Mouse (Mus musculus) CH12.LX (cell line): ENCODE measurements around the gene Cd37. TPM values are rescaled to one million over a fixed set of nuclear protein-coding genes. Genes with fewer than 3 reads are reported as not detected.

Source experiments
- DNase-seq: peaks from one replicate; pipeline ENCODE4 v3.0.0-alpha.2; 2013; ENCODE audit errors: extremely low read depth
- H3K27ac ChIP-seq: 2 replicates; pipeline ENCODE4 v1.5.1; 2012; ENCODE audit warnings: low read depth, mild to moderate bottlenecking, control low read depth, moderate library complexity; ENCODE audit not compliant: insufficient read depth
- H3K27me3 ChIP-seq: replicated peaks from 2 replicates; pipeline ENCODE3; 2012; ENCODE audit warnings: inconsistent platforms
- H3K36me3 ChIP-seq, 2 experiments: replicated peaks in 1 of 2; 2 replicates each; pipeline versions ENCODE3 to v1.6.1; 2012; ENCODE audit warnings: inconsistent platforms in 1 of 2, low read length in 1 of 2, mild to moderate bottlenecking in 1 of 2, mixed read lengths in 1 of 2, moderate library complexity in 1 of 2; ENCODE audit not compliant: control insufficient read depth in 1 of 2, insufficient read depth in 1 of 2
- H3K4me1 ChIP-seq, 2 experiments: 2 replicates each; pipeline ENCODE4 v1.6.1; 2012; ENCODE audit warnings: inconsistent platforms in 1 of 2, moderate library complexity in 1 of 2; ENCODE audit not compliant: insufficient read depth in 2 of 2, control insufficient read depth in 1 of 2
- H3K4me2 ChIP-seq: 2 replicates; pipeline ENCODE4 v1.6.1; 2012; ENCODE audit warnings: low read depth, mild to moderate bottlenecking, control low read depth; ENCODE audit not compliant: poor library complexity, insufficient read depth, severe bottlenecking
- H3K4me3 ChIP-seq, 3 experiments: fragments of 150-350 bp in 1 of 3; sonication (generic) in 1 of 3; replicated peaks in 1 of 3; 2 replicates each; pipeline versions ENCODE3 to v1.5.1; 2011 to 2012; ENCODE audit warnings: low read depth in 2 of 3, low read length in 2 of 3, mild to moderate bottlenecking in 2 of 3, moderate library complexity in 2 of 3, control low read depth in 1 of 3, improper control_type of control experiment in 1 of 3, inconsistent platforms in 1 of 3, mixed read lengths in 1 of 3; ENCODE audit not compliant: poor library complexity in 1 of 3
- H3K79me2 ChIP-seq: replicated peaks from 2 replicates; pipeline ENCODE4 v1.6.1; 2012; ENCODE audit warnings: mild to moderate bottlenecking, moderate library complexity; ENCODE audit not compliant: control insufficient read depth, poor library complexity, insufficient read depth, severe bottlenecking; ENCODE audit errors: extremely low read depth
- H3K9ac ChIP-seq: 2 replicates; pipeline ENCODE4 v1.6.1; 2012; ENCODE audit warnings: low read depth, mild to moderate bottlenecking, control low read depth, moderate library complexity; ENCODE audit not compliant: insufficient read depth
- H3K9me3 ChIP-seq: replicated peaks from 2 replicates; pipeline ENCODE3; 2012; ENCODE audit warnings: low read length, inconsistent platforms, mixed read lengths
- CHD1 ChIP-seq: IDR thresholded peaks from 2 replicates; pipeline ENCODE4 v1.6.1; 2012; ENCODE audit warnings: low read depth, low read length, improper control_type of control experiment, inconsistent platforms
- CTCF ChIP-seq, 2 experiments: IDR thresholded peaks in 1 of 2; conservative IDR thresholded peaks in 1 of 2; 2 replicates each; pipeline ENCODE4 v1.5.1; 2011 to 2012; ENCODE audit warnings: low read depth in 2 of 2, low read length in 2 of 2, improper control_type of control experiment in 1 of 2, inconsistent platforms in 1 of 2, mild to moderate bottlenecking in 1 of 2, moderate library complexity in 1 of 2
- EP300 ChIP-seq: IDR thresholded peaks from 2 replicates; pipeline ENCODE4 v1.6.1; 2011; ENCODE audit warnings: low read length, improper control_type of control experiment
- ETS1 ChIP-seq: conservative IDR thresholded peaks from 2 replicates; pipeline ENCODE4 v1.6.1; 2012; ENCODE audit warnings: low read depth, mild to moderate bottlenecking, inconsistent platforms, low read length, improper control_type of control experiment, moderate library complexity
- HCFC1 ChIP-seq: IDR thresholded peaks from 2 replicates; pipeline ENCODE4 v1.6.1; 2012; ENCODE audit warnings: low read depth, mild to moderate bottlenecking, inconsistent platforms, low read length, improper control_type of control experiment
- IRF4 ChIP-seq: IDR thresholded peaks from 2 replicates; pipeline ENCODE4 v1.6.1; 2014; ENCODE audit warnings: low read depth, mild to moderate bottlenecking, inconsistent platforms, low read length, improper control_type of control experiment
- JUND ChIP-seq: conservative IDR thresholded peaks from 2 replicates; pipeline ENCODE4 v1.6.1; 2011; ENCODE audit warnings: low read depth, low read length, improper control_type of control experiment
- MAFK ChIP-seq: IDR thresholded peaks from 2 replicates; pipeline ENCODE4 v1.6.1; 2011; ENCODE audit warnings: low read length, improper control_type of control experiment; ENCODE audit not compliant: insufficient replicate concordance
- MEF2A ChIP-seq: IDR thresholded peaks from 2 replicates; pipeline ENCODE4 v1.6.1; 2014; ENCODE audit warnings: low read depth, mild to moderate bottlenecking, inconsistent platforms, low read length, improper control_type of control experiment, borderline replicate concordance
- NELFE ChIP-seq: IDR thresholded peaks from 2 replicates; pipeline ENCODE4 v1.6.1; 2011; ENCODE audit warnings: low read depth, low read length, improper control_type of control experiment
- NRF1 ChIP-seq: IDR thresholded peaks from 2 replicates; pipeline ENCODE4 v1.6.1; 2014; ENCODE audit warnings: low read depth, mild to moderate bottlenecking, inconsistent platforms, low read length, improper control_type of control experiment, moderate library complexity
- POLR2AphosphoS2 ChIP-seq: IDR thresholded peaks from 2 replicates; pipeline ENCODE4 v1.6.1; 2011; ENCODE audit warnings: low read depth, low read length, improper control_type of control experiment
- SIN3A ChIP-seq: IDR thresholded peaks from 2 replicates; pipeline ENCODE4 v1.6.1; 2012; ENCODE audit warnings: low read length, improper control_type of control experiment, inconsistent platforms
- SMC3 ChIP-seq: IDR thresholded peaks from 2 replicates; pipeline ENCODE4 v1.6.1; 2011; ENCODE audit warnings: low read depth, low read length, improper control_type of control experiment
- TBP ChIP-seq: conservative IDR thresholded peaks from 2 replicates; pipeline ENCODE4 v1.6.1; 2011; ENCODE audit warnings: low read depth, low read length, improper control_type of control experiment
- TCF12 ChIP-seq: IDR thresholded peaks from 2 replicates; pipeline ENCODE4 v1.6.1; 2014; ENCODE audit warnings: low read depth, mild to moderate bottlenecking, inconsistent platforms, low read length, improper control_type of control experiment
- UBTF ChIP-seq: IDR thresholded peaks from 2 replicates; pipeline ENCODE4 v1.6.1; 2012; ENCODE audit warnings: low read depth, mild to moderate bottlenecking, inconsistent platforms, low read length, improper control_type of control experiment, moderate library complexity
- ZMIZ1 ChIP-seq: IDR thresholded peaks from 2 replicates; pipeline ENCODE4 v1.6.1; 2012; ENCODE audit warnings: low read depth, mild to moderate bottlenecking, inconsistent platforms, low read length, improper control_type of control experiment
- dilution Hi-C: fragments of 300-500 bp; cut with MboI; formaldehyde crosslinking; loops from 2 replicates; pipeline ENCODE4 v1.14.3; 2020; ENCODE audit warnings: low sequenced_read_pairs; ENCODE audit not compliant: extremely low pct_unique_long_range_greater_than_20kb, extremely low pct_ligation_motif_present
- in situ Hi-C: fragments of 300-500 bp; cut with MboI; formaldehyde crosslinking; loops from 3 replicates; pipeline ENCODE4 v1.14.3; 2019; ENCODE audit warnings: low sequenced_read_pairs, low pct_ligation_motif_present, low pct_unique_long_range_greater_than_20kb, mixed read lengths
- polyA plus RNA-seq: library from polyadenylated mRNA; unstranded; fragments of >175 nt; gene quantifications from 2 replicates; pipeline ENCODE4 v1.2.1, GENCODE M21; 2012; ENCODE audit warnings: low read depth; ENCODE audit not compliant: insufficient read length
- total RNA-seq, 2 experiments: library from RNA; depleted of rRNA; stranded (reverse); fragments of 300-350 nt in 1 of 2; fragments of >200 nt in 1 of 2; gene quantifications; 2 replicates each; pipeline ENCODE4 v1.2.3; 2012 to 2014

Gene Cd37
- total and polyA plus RNA-seq, 3 experiments: 73.8 to 437 (median 91.1) TPM

DNA sequence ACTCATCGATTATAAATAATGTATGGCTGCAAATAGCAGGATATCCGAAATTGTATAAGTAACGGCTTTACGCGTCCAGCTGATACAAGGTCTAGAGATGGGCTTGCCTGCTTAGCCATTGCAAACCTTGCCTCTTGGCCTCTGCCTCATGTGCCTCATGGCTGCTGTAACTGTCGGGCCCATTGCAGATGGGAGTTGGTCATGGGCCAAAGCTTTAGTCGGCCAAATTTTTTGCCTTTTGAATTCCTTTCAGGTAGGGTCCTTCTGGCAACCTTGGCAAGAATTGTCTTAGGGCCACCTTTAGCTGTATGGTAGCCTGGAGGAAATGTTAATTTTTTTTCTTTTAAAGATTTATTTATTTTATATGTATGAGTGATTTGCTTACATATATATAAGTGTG, 14.1 kb downstream of the Cd37 start:
- H3K27ac ChIP-seq: no peak overlapping the region
- H3K27me3 ChIP-seq: no peaks in the 10 kb centered on the region
- DNase-seq: no peak

DNA sequence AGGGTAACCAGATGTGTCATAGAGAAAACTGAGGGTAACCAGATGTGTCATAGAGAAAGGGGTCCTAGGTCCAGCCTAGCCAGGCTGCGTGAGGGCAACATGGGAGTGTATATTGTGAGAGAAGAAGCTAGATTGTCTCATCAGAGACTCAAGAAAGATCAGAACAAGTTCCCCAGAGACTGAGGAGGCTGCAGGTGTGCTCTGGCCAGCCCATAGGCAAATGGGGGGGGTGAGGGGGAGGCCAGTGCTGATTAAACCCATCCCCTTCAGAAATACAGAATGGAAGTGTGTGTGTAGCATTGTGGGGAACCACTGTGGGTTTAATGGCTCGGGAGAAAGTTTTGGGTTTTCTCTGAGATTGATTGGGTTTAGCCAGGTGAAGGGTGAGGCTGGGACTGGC, 17.2 kb downstream of the Cd37 start:
- Histone ChIP-seq H3K27ac (no peak overlapping the region), H3K4me1 (peaks cover 18 to 56% of the 10 kb centered on the region in 2 experiments), H3K4me2 (peak overlapping the region; percentile 26; the same call in 1 of the 2 replicates), H3K79me2 (no peaks in the 10 kb centered on the region), H3K9me3 (peaks cover 5% of the 10 kb centered on the region), H3K4me3 (no peak overlapping the region), H3K36me3 (peaks cover 0 to 2% of the 10 kb centered on the region in 2 experiments), H3K9ac (no peak overlapping the region), H3K27me3 (no peaks in the 10 kb centered on the region)
- in situ Hi-C loops: no loop called here
- dilution Hi-C loops: no loop called here
- DNase-seq: peak; percentile 76
- TF ChIP-seq UBTF (no peak), TBP (0 out of 2 replicates have a peak, but pooled peaks have one; percentile 25), MAFK (0 out of 2 replicates have a peak, but pooled peaks have one; percentile 47), EP300 (peak; percentile 66; the same call in 1 of the 2 replicates), NRF1 (0 out of 2 replicates have a peak, but pooled peaks have one; percentile 17), IRF4 (0 out of 2 replicates have a peak, but pooled peaks have one; percentile 16), CHD1 (no peak), ETS1 (peak; percentile 35), TCF12 (peak; percentile 75)

More for the DNA sequence above, 14.1 kb downstream of the Cd37 start:
- H3K9ac ChIP-seq: no peak overlapping the region
- peaks cover 0 to 9% of the 10 kb centered on the region in 2 experiments for H3K36me3 ChIP-seq
- no peak overlapping the region for H3K4me2 ChIP-seq
- no peaks in the 10 kb centered on the region for H3K79me2 ChIP-seq
- TF ChIP-seq MAFK: no peak
- TF ChIP-seq CTCF (conservative IDR thresholded peaks at IDR 0.05 in 1 of 2, IDR thresholded peaks at IDR 0.05 in 1 of 2; ENCODE audit: low read depth in 2 of 2, low read length in 2 of 2): no peak
- no peak for TF ChIP-seq SIN3A
- TF ChIP-seq POLR2AphosphoS2: no peak
- no peak for TF ChIP-seq NELFE
- no peak for TF ChIP-seq TBP
- no peak for TF ChIP-seq ZMIZ1
- no peak for TF ChIP-seq JUND
- TF ChIP-seq SMC3: no peak
- no peak for TF ChIP-seq HCFC1
- TF ChIP-seq MEF2A: no peak
- TF ChIP-seq, all 38 proteins: peak for 0
- Histone ChIP-seq H3K4me1 (peaks cover 15 to 52% of the 10 kb centered on the region in 2 experiments), H3K4me3 (no peak overlapping the region), H3K9me3 (peaks cover 7% of the 10 kb centered on the region)
- dilution Hi-C loops: no loop called here
- in situ Hi-C loops: no loop called here
